Mouse (Mus musculus) urinary bladder, postnatal 14 days (tissue): ENCODE data around the gene Fbln5.

Experiments
- DNase-seq: peaks from one replicate; pipeline ENCODE4 v3.0.0; 2021; ENCODE audit warnings: low spot score

The Fbln5 gene

GRCm38 (mm10) chr12:101810515-101810914 lies 8.3 kb downstream of the Fbln5 start:
- DNase-seq = no peak

- DNase-seq = no peak
These were observed 11.5 kb downstream of the Fbln5 start for GRCm38 (mm10) chr12:101807400-101807799.

GRCm38 (mm10) chr12:101802445-101802844 lies 16.4 kb downstream of the Fbln5 start:
- no peak for DNase-seq

- no peak for DNase-seq
These were observed 17.1 kb downstream of the Fbln5 start for GRCm38 (mm10) chr12:101801744-101802143.

- DNase-seq = no peak
These were observed 17.8 kb downstream of the Fbln5 start for GRCm38 (mm10) chr12:101801051-101801450.

GRCm38 (mm10) chr12:101798189-101798922 lies 20.5 kb downstream of the Fbln5 start:
- no peak for DNase-seq

GRCm38 (mm10) chr12:101794458-101794857 lies 24.4 kb downstream of the Fbln5 start:
- no peak for DNase-seq

- no peak for DNase-seq
These were observed 25.6 kb downstream of the Fbln5 start for GRCm38 (mm10) chr12:101793221-101793621.

- no peak for DNase-seq
These were observed 26.2 kb downstream of the Fbln5 start for GRCm38 (mm10) chr12:101792684-101793083.

- DNase-seq = no peak
These were observed 29.1 kb downstream of the Fbln5 start for GRCm38 (mm10) chr12:101789767-101790166.

- DNase-seq = no peak
These were observed 29.6 kb downstream of the Fbln5 start for GRCm38 (mm10) chr12:101789250-101789649.

GRCm38 (mm10) chr12:101782787-101783186 lies 36.1 kb downstream of the Fbln5 start:
- no peak for DNase-seq

GRCm38 (mm10) chr12:101780915-101781314 lies 37.9 kb downstream of the Fbln5 start:
- no peak for DNase-seq

GRCm38 (mm10) chr12:101777613-101778325 lies 41.1 kb downstream of the Fbln5 start:
- DNase-seq = no peak

GRCm38 (mm10) chr12:101776383-101776782 lies 42.5 kb downstream of the Fbln5 start:
- DNase-seq = no peak

GRCm38 (mm10) chr12:101774116-101774515 lies 44.7 kb downstream of the Fbln5 start:
- no peak for DNase-seq

GRCm38 (mm10) chr12:101772962-101773361 lies 45.9 kb downstream of the Fbln5 start:
- no peak for DNase-seq

GRCm38 (mm10) chr12:101770283-101771015 lies 48.4 kb downstream of the Fbln5 start:
- no peak for DNase-seq

GRCm38 (mm10) chr12:101767306-101768053 lies 51.4 kb downstream of the Fbln5 start:
- peak; percentile 37 for DNase-seq

GRCm38 (mm10) chr12:101766228-101766852 lies 52.5 kb downstream of the Fbln5 start:
- DNase-seq = no peak

GRCm38 (mm10) chr12:101764870-101765269 lies 54.0 kb downstream of the Fbln5 start:
- no peak for DNase-seq

- DNase-seq = no peak
These were observed 55.8 kb downstream of the Fbln5 start for GRCm38 (mm10) chr12:101763065-101763464.
